Mouse (Mus musculus): ENCODE results near the gene Rprd1b. TPM values are rescaled to one million over a fixed set of nuclear protein-coding genes. Genes with fewer than 3 reads are reported as not detected.
A peak's percentile ranks its signal among the peaks of the same experiment; 100 is the strongest.

Gene Rprd1b
- polyA plus RNA-seq, 1 experiment: 14.7 TPM

- Histone ChIP-seq H3K27ac (ENCODE audit: insufficient read depth, low read depth, low read length) (peak overlapping the region; percentile 15), H3K4me1 (ENCODE audit: control insufficient read depth, insufficient read depth, low read length) (peaks cover 35% of the 10 kb centered on the region), H3K4me3 (ENCODE audit: insufficient read depth, low read length) (peak overlapping the region; percentile 6; the same call in 1 of the 2 replicates)
- TF ChIP-seq POLR2A (IDR thresholded peaks at IDR 0.05; ENCODE audit: borderline replicate concordance, low read depth, low read length): no peak
- TF ChIP-seq CTCF (IDR thresholded peaks at IDR 0.05; ENCODE audit: low read depth, low read length): no peak
Measured at GRCm38 (mm10) chr2:158174438-158174837, 146.1 kb downstream of the Rprd1b start.

GRCm38 (mm10) chr2:158174958-158175357 lies 146.7 kb downstream of the Rprd1b start:
- peak overlapping the region; percentile 6; the same call in 1 of the 2 replicates for H3K4me3 ChIP-seq (ENCODE audit: insufficient read depth, low read length)
- no peak for TF ChIP-seq POLR2A (IDR thresholded peaks at IDR 0.05; ENCODE audit: borderline replicate concordance, low read depth, low read length)
- no peak for TF ChIP-seq CTCF (IDR thresholded peaks at IDR 0.05; ENCODE audit: low read depth, low read length)
- peak overlapping the region; percentile 10 for H3K27ac ChIP-seq (ENCODE audit: insufficient read depth, low read depth, low read length)
- peaks cover 35% of the 10 kb centered on the region for H3K4me1 ChIP-seq (ENCODE audit: control insufficient read depth, insufficient read depth, low read length)

GRCm38 (mm10) chr2:158175433-158175832 lies 147.1 kb downstream of the Rprd1b start:
- Histone ChIP-seq H3K27ac (ENCODE audit: insufficient read depth, low read depth, low read length) (peak overlapping the region; percentile 10; the same call in 1 of the 2 replicates), H3K4me3 (ENCODE audit: insufficient read depth, low read length) (no peak overlapping the region), H3K4me1 (ENCODE audit: control insufficient read depth, insufficient read depth, low read length) (peaks cover 35% of the 10 kb centered on the region)
- TF ChIP-seq CTCF (IDR thresholded peaks at IDR 0.05; ENCODE audit: low read depth, low read length) (no peak), POLR2A (IDR thresholded peaks at IDR 0.05; ENCODE audit: borderline replicate concordance, low read depth, low read length) (no peak)

- H3K4me3 ChIP-seq (ENCODE audit: insufficient read depth, low read length): no peak overlapping the region
- TF ChIP-seq CTCF (IDR thresholded peaks at IDR 0.05; ENCODE audit: low read depth, low read length): no peak
- no peak for TF ChIP-seq POLR2A (IDR thresholded peaks at IDR 0.05; ENCODE audit: borderline replicate concordance, low read depth, low read length)
Measured at GRCm38 (mm10) chr2:158176763-158177162, 148.5 kb downstream of the Rprd1b start.

GRCm38 (mm10) chr2:158177574-158177973 lies 149.3 kb downstream of the Rprd1b start:
- Histone ChIP-seq H3K4me3 (ENCODE audit: insufficient read depth, low read length) (no peak overlapping the region), H3K4me1 (ENCODE audit: control insufficient read depth, insufficient read depth, low read length) (peaks cover 35% of the 10 kb centered on the region), H3K27ac (ENCODE audit: insufficient read depth, low read depth, low read length) (no peak overlapping the region)
- TF ChIP-seq POLR2A (IDR thresholded peaks at IDR 0.05; ENCODE audit: borderline replicate concordance, low read depth, low read length) (no peak), CTCF (IDR thresholded peaks at IDR 0.05; ENCODE audit: low read depth, low read length) (no peak)

More at GRCm38 (mm10) chr2:158176763-158177162, 148.5 kb downstream of the Rprd1b start:
- Histone ChIP-seq H3K4me1 (ENCODE audit: control insufficient read depth, insufficient read depth, low read length) (peaks cover 35% of the 10 kb centered on the region), H3K27ac (ENCODE audit: insufficient read depth, low read depth, low read length) (no peak overlapping the region)

- TF ChIP-seq POLR2A (IDR thresholded peaks at IDR 0.05; ENCODE audit: borderline replicate concordance, low read depth, low read length) (no peak), CTCF (IDR thresholded peaks at IDR 0.05; ENCODE audit: low read depth, low read length) (no peak)
- peaks cover 35% of the 10 kb centered on the region for H3K4me1 ChIP-seq (ENCODE audit: control insufficient read depth, insufficient read depth, low read length)
- H3K4me3 ChIP-seq (ENCODE audit: insufficient read depth, low read length): no peak overlapping the region
- H3K27ac ChIP-seq (ENCODE audit: insufficient read depth, low read depth, low read length): no peak overlapping the region
Measured at GRCm38 (mm10) chr2:158178139-158178538, 149.8 kb downstream of the Rprd1b start.

- Histone ChIP-seq H3K4me3 (ENCODE audit: insufficient read depth, low read length) (no peak overlapping the region), H3K4me1 (ENCODE audit: control insufficient read depth, insufficient read depth, low read length) (peaks cover 29% of the 10 kb centered on the region), H3K27ac (ENCODE audit: insufficient read depth, low read depth, low read length) (no peak overlapping the region)
- TF ChIP-seq POLR2A (IDR thresholded peaks at IDR 0.05; ENCODE audit: borderline replicate concordance, low read depth, low read length) (no peak), CTCF (IDR thresholded peaks at IDR 0.05; ENCODE audit: low read depth, low read length) (no peak)
Measured at GRCm38 (mm10) chr2:158178696-158179369, 150.5 kb downstream of the Rprd1b start.

GRCm38 (mm10) chr2:158179370-158180111 lies 151.2 kb downstream of the Rprd1b start:
- Histone ChIP-seq H3K27ac (ENCODE audit: insufficient read depth, low read depth, low read length) (no peak overlapping the region), H3K4me1 (ENCODE audit: control insufficient read depth, insufficient read depth, low read length) (peaks cover 24% of the 10 kb centered on the region), H3K4me3 (ENCODE audit: insufficient read depth, low read length) (no peak overlapping the region)
- TF ChIP-seq CTCF (IDR thresholded peaks at IDR 0.05; ENCODE audit: low read depth, low read length) (no peak), POLR2A (IDR thresholded peaks at IDR 0.05; ENCODE audit: borderline replicate concordance, low read depth, low read length) (no peak)

- peaks cover 14% of the 10 kb centered on the region for H3K4me1 ChIP-seq (ENCODE audit: control insufficient read depth, insufficient read depth, low read length)
- no peak for TF ChIP-seq POLR2A (IDR thresholded peaks at IDR 0.05; ENCODE audit: borderline replicate concordance, low read depth, low read length)
- peak; percentile 98 for TF ChIP-seq CTCF (IDR thresholded peaks at IDR 0.05; ENCODE audit: low read depth, low read length)
- H3K27ac ChIP-seq (ENCODE audit: insufficient read depth, low read depth, low read length): no peak overlapping the region
- H3K4me3 ChIP-seq (ENCODE audit: insufficient read depth, low read length): no peak overlapping the region
Measured at GRCm38 (mm10) chr2:158180797-158181196, 152.5 kb downstream of the Rprd1b start.

Other genes starting within 250 kb of the Rprd1b start
- not detected in 2 replicates for gene Vstm2l, start 113.8 kb upstream of the Rprd1b start, polyA plus RNA-seq (2012; ENCODE audit: insufficient read depth, insufficient read length, missing spikeins)
- 14.2 and 14.7 TPM in 2 replicates for gene Tti1, start 64 bp upstream of the Rprd1b start, polyA plus RNA-seq (2012; ENCODE audit: insufficient read depth, insufficient read length, missing spikeins)
- gene Tgm2, start 117.9 kb downstream of the Rprd1b start, polyA plus RNA-seq (2012; ENCODE audit: insufficient read depth, insufficient read length, missing spikeins): 13.2 and 14.6 TPM in 2 replicates
- not detected in 2 replicates for gene D630003M21Rik, start 200.7 kb downstream of the Rprd1b start, polyA plus RNA-seq (2012; ENCODE audit: insufficient read depth, insufficient read length, missing spikeins)
- gene Bpi, start 229.6 kb downstream of the Rprd1b start, polyA plus RNA-seq (2012; ENCODE audit: insufficient read depth, insufficient read length, missing spikeins): not detected in 2 replicates